Mouse (Mus musculus): ENCODE data around the gene Mapt.

DNA sequence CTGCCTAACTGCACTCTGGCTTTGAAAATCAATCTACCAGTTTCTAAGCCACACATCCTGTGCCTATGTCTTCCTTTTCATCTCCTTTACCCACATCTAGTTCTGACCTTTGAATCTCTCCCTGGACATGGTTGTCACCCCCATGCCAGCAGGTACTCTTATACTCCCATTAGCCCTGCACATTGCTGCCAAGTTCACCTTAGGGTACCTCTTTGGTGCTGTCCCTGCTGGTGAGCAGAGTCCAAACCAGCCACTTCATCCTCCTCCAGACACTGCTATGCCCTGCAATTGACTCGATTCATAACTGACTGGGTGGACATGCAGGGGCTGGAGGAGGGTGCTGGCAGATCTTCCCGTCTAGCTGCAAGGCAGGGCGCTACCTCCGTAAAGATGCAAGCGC, 50.3 kb downstream of the Mapt start:
- TF ChIP-seq CTCF (conservative IDR thresholded peaks at IDR 0.05 in 1 of 2, IDR thresholded peaks at IDR 0.05 in 1 of 2; ENCODE audit: low read depth in 2 of 2, low read length in 2 of 2) (no peak), ZKSCAN1 (IDR thresholded peaks at IDR 0.05; ENCODE audit: borderline replicate concordance, low read depth, low read length) (no peak), HCFC1 (IDR thresholded peaks at IDR 0.05; ENCODE audit: low read depth, low read length) (no peak), MAX (IDR thresholded peaks at IDR 0.05; ENCODE audit: low read length) (no peak), EP300 (IDR thresholded peaks at IDR 0.05; ENCODE audit: low read length) (no peak), ELF1 (IDR thresholded peaks at IDR 0.05; ENCODE audit: low read depth, low read length) (no peak), NRF1 (IDR thresholded peaks at IDR 0.05; ENCODE audit: low read depth, low read length) (no peak), MXI1 (IDR thresholded peaks at IDR 0.05; ENCODE audit: low read depth, low read length) (no peak), POLR2A (IDR thresholded peaks at IDR 0.05; ENCODE audit: low read depth, low read length) (no peak), MAZ (IDR thresholded peaks at IDR 0.05; ENCODE audit: low read depth, low read length) (no peak), MEF2A (IDR thresholded peaks at IDR 0.05; ENCODE audit: borderline replicate concordance, low read depth, low read length) (no peak)

All from CH12.LX (cell line).